Mouse (Mus musculus) midbrain, embryonic 11.5 days (tissue): ENCODE results near the gene Mthfsl. TPM values are rescaled to one million over a fixed set of nuclear protein-coding genes. Genes with fewer than 3 reads are reported as not detected.
A peak's percentile ranks its signal among the peaks of the same experiment; 100 is the strongest.
"Not testable (repeated sequence)": the region's sequence is repeated elsewhere in the genome, so short reads cannot be mapped to it uniquely, and the experiment has no call there.

Experiments
- ATAC-seq: fragments of 200-750 bp; cut with Nextera tagmentation; 2 replicates; pipeline ENCODE4 v1.8.0; 2017; ENCODE audit warnings: moderate TSS enrichment, moderate library complexity; ENCODE audit not compliant: low FRiP score
- DNase-seq: peaks from one replicate; pipeline ENCODE4 v3.0.0; 2015; ENCODE audit warnings: low spot score; ENCODE audit errors: missing footprints
- H3K27ac ChIP-seq: fragments of 300-500 bp; sonication (generic); 2 replicates; pipeline ENCODE4 v1.5.1; 2014; ENCODE audit warnings: low read depth, low read length
- H3K27me3 ChIP-seq: fragments of 300-500 bp; sonication (generic); 2 replicates; pipeline ENCODE4 v1.6.1; 2014; ENCODE audit warnings: mild to moderate bottlenecking, low read length, moderate library complexity, mixed read lengths; ENCODE audit not compliant: control insufficient read depth, insufficient read depth
- H3K36me3 ChIP-seq: fragments of 300-500 bp; sonication (generic); 2 replicates; pipeline ENCODE4 v1.6.1; 2014; ENCODE audit warnings: mild to moderate bottlenecking, low read length, moderate library complexity, mixed read lengths; ENCODE audit not compliant: control insufficient read depth, insufficient read depth
- H3K4me1 ChIP-seq: fragments of 300-500 bp; sonication (generic); 2 replicates; pipeline ENCODE4 v1.6.1; 2014; ENCODE audit warnings: low read length; ENCODE audit not compliant: control insufficient read depth, insufficient read depth
- H3K4me2 ChIP-seq: fragments of 300-500 bp; sonication (generic); 2 replicates; pipeline ENCODE4 v1.6.1; 2014; ENCODE audit warnings: mild to moderate bottlenecking, moderate library complexity
- H3K4me3 ChIP-seq: fragments of 300-500 bp; sonication (generic); 2 replicates; pipeline ENCODE4 v1.5.1; 2014; ENCODE audit warnings: low read depth, low read length
- H3K9ac ChIP-seq: fragments of 300-500 bp; sonication (generic); 2 replicates; pipeline ENCODE4 v1.6.1; 2014; ENCODE audit warnings: low read length
- H3K9me3 ChIP-seq: fragments of 300-500 bp; sonication (generic); 2 replicates; pipeline ENCODE4 v1.6.1; 2016; ENCODE audit warnings: low read length; ENCODE audit not compliant: control insufficient read depth
- WGBS: fragments of 180-500 bp; shearing (Covaris S2); extraction: QIAGEN DNeasy Blood & Tissue Kit; methylation state at CpG from one replicate; pipeline ENCODE4 v1.1.7; 2014; 5-methylcytosine and 5-hydroxymethylcytosine counted together
- polyA plus RNA-seq: library from polyadenylated mRNA; unstranded; fragments of >200 nt; fragmentation: Nextera tagmentation; extraction: Ambion mirVana; gene quantifications from 2 replicates; pipeline ENCODE4 v1.2.1, GENCODE M21; 2014

Mthfsl gene
- polyA plus RNA-seq: 21.8 and 26.6 TPM in 2 replicates

- Histone ChIP-seq H3K4me2 (peak within 1 kb of the TSS; percentile 33), H3K4me3 (peak within 1 kb of the TSS; percentile 19), H3K9ac (0 out of 2 replicates have a peak within 1 kb of the TSS, but pooled peaks have one; percentile 18)
- ATAC-seq: peak; percentile 53
- not testable (repeated sequence) for H3K4me1 ChIP-seq, H3K9me3 ChIP-seq, H3K36me3 ChIP-seq, H3K27ac ChIP-seq, H3K27me3 ChIP-seq
- 26% methylated on average over 11 of the region's 12 CpGs for WGBS
- DNase-seq: peak; percentile 85
These were observed at the start of gene Mthfsl for GRCm38 (mm10) chr9:88719989-88720537. Mthfsl (minus strand) TSS chr9:88720296.

DNA sequence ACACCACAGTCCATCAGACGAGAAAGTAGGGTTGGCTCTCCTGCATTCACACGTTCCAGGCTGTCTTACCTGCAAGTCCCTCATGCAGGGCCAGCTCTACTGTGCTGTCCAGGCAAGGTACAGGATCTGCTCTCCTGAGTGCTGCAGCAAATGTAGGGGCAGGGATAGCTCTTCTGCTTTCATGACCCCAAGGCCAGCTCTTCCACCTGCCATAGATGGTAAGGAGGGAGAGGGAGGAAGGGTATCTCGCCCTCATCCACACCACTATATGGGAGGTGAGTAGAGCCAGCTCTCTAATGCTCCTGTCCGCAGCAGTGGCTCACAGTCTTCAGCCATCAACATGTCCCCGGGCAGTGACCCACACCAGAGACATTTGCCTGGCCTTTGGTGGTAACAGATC, 49.4 kb upstream of the Mthfsl start:
- H3K9ac ChIP-seq, H3K36me3 ChIP-seq, ATAC-seq, H3K4me1 ChIP-seq, H3K27ac ChIP-seq, DNase-seq, H3K9me3 ChIP-seq, H3K4me3 ChIP-seq, H3K27me3 ChIP-seq, H3K4me2 ChIP-seq: not testable (repeated sequence)
- WGBS: 94% methylated on average over 3 of the region's 5 CpGs

- H3K4me3 ChIP-seq, ATAC-seq, H3K9me3 ChIP-seq, H3K36me3 ChIP-seq, H3K9ac ChIP-seq, H3K4me2 ChIP-seq, DNase-seq, H3K27me3 ChIP-seq, H3K4me1 ChIP-seq, H3K27ac ChIP-seq: not testable (repeated sequence)
- WGBS: 40% methylated on average over 1 of the region's 2 CpGs
These were observed 26.6 kb upstream of the Mthfsl start for GRCm38 (mm10) chr9:88746687-88747086.

DNA sequence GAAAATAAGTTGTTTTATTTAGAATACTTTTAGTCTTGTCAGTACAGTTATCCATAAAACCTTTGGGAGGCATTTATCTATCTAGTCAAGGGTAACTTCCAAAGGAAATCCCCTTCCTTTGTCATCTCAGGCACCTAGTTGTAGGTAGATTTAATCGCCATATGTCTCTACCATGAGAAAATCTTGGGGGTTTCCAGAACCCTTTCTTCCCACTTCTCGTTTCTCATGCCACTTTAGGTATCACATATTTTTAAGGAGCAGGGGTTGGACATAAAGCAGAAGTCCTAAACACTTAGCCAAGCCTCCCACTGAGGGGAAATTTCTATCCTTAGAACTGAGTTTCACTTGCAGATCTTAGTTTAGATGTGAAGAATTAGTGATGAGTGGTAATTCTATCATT, 25.9 kb upstream of the Mthfsl start:
- WGBS: no CpG with 5 or more reads among the region's 2 CpGs
- not testable (repeated sequence) for H3K36me3 ChIP-seq, ATAC-seq, H3K9me3 ChIP-seq, H3K9ac ChIP-seq, H3K27me3 ChIP-seq, DNase-seq, H3K27ac ChIP-seq, H3K4me1 ChIP-seq, H3K4me2 ChIP-seq, H3K4me3 ChIP-seq

DNA sequence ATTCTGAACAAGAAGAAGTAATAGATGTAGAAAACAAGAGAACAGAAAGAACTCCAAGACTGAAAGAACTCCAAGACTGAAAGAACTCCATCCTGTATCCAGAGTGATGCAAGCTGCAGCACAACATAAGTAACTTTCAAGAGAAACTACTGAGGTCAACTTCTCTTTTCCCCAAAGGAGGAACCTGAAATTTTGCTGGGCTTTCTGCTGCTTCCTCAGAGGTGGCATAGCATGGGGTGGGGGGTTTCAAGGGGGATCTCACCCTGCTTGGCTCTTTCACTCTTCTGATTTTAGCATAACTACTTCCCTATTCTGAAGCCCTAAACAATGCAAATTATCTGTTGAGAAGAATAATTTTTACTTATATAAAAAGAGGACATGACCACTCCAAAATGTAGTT, 15.2 kb upstream of the Mthfsl start:
- ATAC-seq, H3K4me3 ChIP-seq, H3K9me3 ChIP-seq, H3K4me1 ChIP-seq, H3K36me3 ChIP-seq, H3K27me3 ChIP-seq, H3K9ac ChIP-seq, H3K27ac ChIP-seq, H3K4me2 ChIP-seq, DNase-seq: not testable (repeated sequence)

DNA sequence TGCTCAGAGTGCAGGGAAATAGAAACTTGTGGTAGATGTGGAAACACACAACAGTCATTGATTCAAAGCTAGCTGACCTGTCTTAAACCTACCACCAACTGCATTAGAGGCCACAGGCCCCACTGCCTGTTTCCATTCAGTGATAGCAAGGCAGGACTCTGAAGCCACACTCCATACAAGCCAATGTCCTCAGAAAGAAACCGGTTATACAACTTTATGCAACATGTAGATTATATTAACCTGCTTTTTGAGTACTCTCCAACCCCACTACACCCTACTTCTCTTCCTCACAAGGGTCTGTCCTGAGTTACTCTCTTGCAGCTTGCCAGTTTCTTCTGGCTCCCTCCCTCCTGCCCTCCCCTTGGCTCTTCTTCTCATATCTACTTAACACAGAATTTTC, 13.1 kb upstream of the Mthfsl start:
- H3K36me3 ChIP-seq, ATAC-seq, H3K9ac ChIP-seq, H3K4me2 ChIP-seq, H3K27ac ChIP-seq, H3K9me3 ChIP-seq, H3K4me3 ChIP-seq, DNase-seq, H3K4me1 ChIP-seq, H3K27me3 ChIP-seq: not testable (repeated sequence)
- WGBS: 86% methylated on average over 1 of the region's 1 CpGs

- H3K4me2 ChIP-seq, H3K4me3 ChIP-seq, H3K9me3 ChIP-seq, H3K27me3 ChIP-seq, H3K4me1 ChIP-seq, ATAC-seq, H3K27ac ChIP-seq, DNase-seq, H3K9ac ChIP-seq, H3K36me3 ChIP-seq: not testable (repeated sequence)
- 80% methylated on average over 1 of the region's 3 CpGs for WGBS
These were observed 12.2 kb upstream of the Mthfsl start for GRCm38 (mm10) chr9:88732334-88732733.

DNA sequence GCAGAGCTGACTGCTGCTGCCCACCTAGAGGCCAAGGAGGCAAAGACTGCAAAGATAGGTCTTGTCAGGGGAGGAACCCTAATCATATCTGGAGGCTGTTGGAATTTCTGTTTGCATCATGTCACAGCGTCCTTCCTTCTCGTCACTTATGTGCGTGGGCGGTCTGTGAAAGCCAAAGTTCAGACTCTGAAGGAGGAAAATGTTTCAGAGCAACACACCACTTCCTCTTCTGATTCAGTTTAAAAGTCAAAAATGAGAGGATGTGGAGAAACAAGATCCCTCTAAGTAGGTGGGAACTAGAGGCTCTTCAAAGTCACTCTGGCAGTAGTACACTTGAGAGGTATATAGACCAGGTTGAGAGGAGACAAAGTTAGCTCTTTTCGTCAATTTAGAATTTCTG, 11.6 kb upstream of the Mthfsl start, which contains the start of gene Bcl2a1d:
Gene Bcl2a1d, minus strand, starts transcription at position 187 of the 400 bp plus-strand sequence.
- H3K4me3 ChIP-seq, ATAC-seq, H3K9ac ChIP-seq, H3K4me2 ChIP-seq, H3K27me3 ChIP-seq, DNase-seq, H3K27ac ChIP-seq, H3K4me1 ChIP-seq, H3K9me3 ChIP-seq, H3K36me3 ChIP-seq: not testable (repeated sequence)
- WGBS: 97% methylated on average over 5 of the region's 5 CpGs

DNA sequence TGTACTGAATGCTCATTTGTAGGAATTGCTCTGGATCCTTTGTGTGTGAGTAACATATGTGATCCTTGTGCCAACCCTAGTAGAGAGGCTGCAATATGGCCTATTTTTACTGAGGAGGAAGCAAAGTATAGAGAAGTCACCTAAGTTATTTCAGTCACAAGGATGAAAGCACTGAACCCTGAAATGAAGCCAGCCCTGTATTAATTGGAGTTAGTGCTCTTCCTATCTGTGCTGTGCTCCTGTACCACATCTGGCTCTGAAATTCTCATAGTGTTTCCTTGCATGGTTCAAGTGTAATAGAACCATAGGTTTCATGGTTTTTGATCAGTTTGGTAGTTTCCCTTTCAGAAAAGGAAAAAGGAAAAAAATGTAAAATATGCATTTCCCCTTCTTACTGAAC, 8.2 kb upstream of the Mthfsl start:
- not testable (repeated sequence) for H3K4me2 ChIP-seq, H3K27ac ChIP-seq, ATAC-seq, H3K27me3 ChIP-seq, DNase-seq, H3K4me3 ChIP-seq, H3K4me1 ChIP-seq, H3K9me3 ChIP-seq, H3K9ac ChIP-seq, H3K36me3 ChIP-seq
